Mouse (Mus musculus) spleen, adult 2 months (tissue): Measurements from ENCODE around the gene Arpp21.

ENCODE experiments used
- CTCF ChIP-seq: fragments of 200-500 bp; IDR thresholded peaks from 2 replicates; pipeline ENCODE4 v1.5.1; 2011; ENCODE audit warnings: mild to moderate bottlenecking, inconsistent platforms; ENCODE audit not compliant: insufficient read depth, insufficient read length, insufficient replicate concordance; ENCODE audit errors: extremely low read depth
- POLR2A ChIP-seq: fragments of 200-500 bp; IDR thresholded peaks from 2 replicates; pipeline ENCODE4 v1.6.1; 2011; ENCODE audit warnings: low read depth, low read length, inconsistent platforms

DNA sequence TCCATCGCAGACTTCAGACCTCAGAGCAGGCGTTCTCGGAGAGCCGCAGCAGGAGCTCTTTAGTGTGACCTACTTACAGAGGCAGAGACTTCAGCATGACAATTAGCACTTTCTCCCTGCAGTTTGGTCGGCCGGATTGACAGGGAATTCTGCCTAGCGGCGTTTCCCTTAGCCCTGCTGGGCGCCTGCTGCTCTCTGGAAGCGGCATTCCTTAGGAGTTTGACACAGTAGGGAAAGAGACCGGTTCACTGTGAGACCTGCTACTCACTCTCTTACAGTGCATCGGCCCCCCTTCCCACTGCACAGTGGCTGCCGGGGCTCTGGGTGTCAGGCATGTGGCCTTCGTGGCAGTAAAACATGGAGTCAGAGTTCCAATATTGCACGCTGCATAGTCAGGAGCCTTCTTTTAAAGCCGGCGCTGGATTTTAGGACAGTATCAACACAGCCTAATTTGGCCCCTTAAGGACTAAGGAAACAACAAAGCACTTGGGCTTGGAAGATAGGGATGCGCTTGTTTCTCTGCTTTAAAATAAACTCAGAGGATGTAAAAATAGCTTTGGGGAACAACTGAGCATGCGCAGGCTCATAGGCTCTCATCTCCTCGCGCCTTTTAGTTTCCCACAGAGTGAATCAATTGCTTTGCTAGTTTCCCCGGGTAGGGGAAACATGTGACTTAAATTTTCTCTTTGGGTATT, 117.2 kb downstream of the Arpp21 start:
- TF ChIP-seq POLR2A (no peak), CTCF (no peak)
